Mouse (Mus musculus) urinary bladder, postnatal 0 days (tissue): ENCODE data around the gene Mrpl39. TPM values are rescaled to one million over a fixed set of nuclear protein-coding genes. Genes with fewer than 3 reads are reported as not detected.

Experiments
- microRNA counts: library from miRNA; unstranded; fragments of <30 nt; microRNA quantifications from one replicate; lab custom pipeline; 2016
- microRNA-seq: library from miRNA; unstranded; fragments of <30 nt; microRNA quantifications from one replicate; pipeline ENCODE4, GENCODE M21; 2016
- polyA plus RNA-seq: library from polyadenylated mRNA; unstranded; fragments of >200 nt; fragmentation: Nextera tagmentation; extraction: Ambion mirVana; gene quantifications from 2 replicates; pipeline ENCODE4 v1.2.1, GENCODE M21; 2015

Gene Mrpl39
- 27.2 and 28.5 TPM in 2 replicates for polyA plus RNA-seq

DNA sequence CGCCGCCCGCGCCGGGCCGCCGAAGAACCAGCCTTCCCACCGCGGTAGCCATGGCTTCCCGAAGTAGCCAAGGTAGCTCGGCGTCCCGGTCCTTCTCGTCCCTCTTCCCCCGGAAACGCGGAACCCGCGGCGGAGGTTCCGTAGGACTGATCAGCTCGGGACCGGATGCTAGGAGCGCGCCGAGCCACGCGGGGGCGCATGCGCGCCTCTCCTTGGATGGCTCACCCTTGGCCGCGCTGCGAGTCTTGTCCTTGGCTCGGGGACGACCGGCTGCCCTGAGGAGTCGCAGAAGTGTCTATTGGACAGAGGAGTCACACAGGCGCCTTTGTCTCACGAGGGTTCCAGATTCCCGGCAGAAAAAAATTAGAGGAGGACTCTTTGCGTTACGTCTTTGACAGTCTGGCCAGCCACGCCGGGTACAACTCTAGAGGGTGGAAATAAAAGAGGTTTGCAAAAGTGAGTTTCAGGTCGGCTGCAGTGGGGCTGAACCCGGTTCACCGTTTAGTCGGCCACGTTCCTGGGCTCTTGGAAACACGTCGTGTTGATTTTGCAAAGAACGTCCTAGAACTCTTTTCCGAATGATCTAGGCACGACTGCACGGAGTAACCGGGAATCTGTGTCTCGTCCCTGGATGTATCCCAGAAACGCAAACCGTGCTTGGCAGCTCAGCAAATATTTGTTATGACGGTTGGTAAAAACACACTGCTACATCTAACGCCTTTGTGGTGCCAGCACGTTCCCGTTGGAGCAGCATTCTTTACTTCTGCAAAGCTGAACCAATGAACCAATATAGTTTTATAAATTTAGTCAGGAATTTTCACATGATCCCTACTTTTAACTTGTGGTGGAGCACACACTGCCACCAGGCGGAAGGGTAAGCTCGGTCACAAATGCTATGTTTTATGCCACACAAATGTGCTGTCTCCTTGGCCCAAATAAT is at the start of gene Mrpl39:
Gene Mrpl39, minus strand, starts transcription at position 577 of the 940 bp plus-strand sequence.

GRCm38 (mm10) chr16:84774003-84774703 is 38.6 kb upstream of the Mrpl39 start, which contains the start of gene Jam2:
Gene Jam2, plus strand, starts transcription at chr16:84774123.

MicroRNAs encoded within 50 kb of the gene (microRNA counts, 519-probe panel; counts per million panel counts)
- microRNA mmu-miR-155 (lab: Ali Mortazavi, UCI): 3,475 counts per million, percentile 58 among the panel's probes with 10 or more counts

Small RNA genes lying within 50 kb of the gene (microRNA-seq; reads per million reads assigned to microRNA genes)
- gene Mir155: 178 reads per million, percentile 53 among the genes with 10 or more reads in this experiment

Other genes starting within 250 kb of the Mrpl39 start
- not detected in 2 replicates for gene A730009L09Rik, start 220.6 kb downstream of the Mrpl39 start, polyA plus RNA-seq
- gene Jam2, start 38.4 kb upstream of the Mrpl39 start, polyA plus RNA-seq: 5.4 and 7.2 TPM in 2 replicates
- 12.5 and 12.8 TPM in 2 replicates for gene Gabpa, start 99.2 kb upstream of the Mrpl39 start, polyA plus RNA-seq
- 834 and 870 TPM in 2 replicates for gene Atp5j, start 99.9 kb upstream of the Mrpl39 start, polyA plus RNA-seq